Mouse (Mus musculus) limb, embryonic 13.5 days (tissue): Measurements from ENCODE around the gene Mamld1. TPM values are rescaled to one million over a fixed set of nuclear protein-coding genes. Genes with fewer than 3 reads are reported as not detected.

Experiments used
- ATAC-seq: fragments of 200-750 bp; cut with Nextera tagmentation; 2 replicates; pipeline ENCODE4 v1.8.0; 2017; ENCODE audit warnings: low read depth, moderate number of reproducible peaks, moderate TSS enrichment; ENCODE audit not compliant: low FRiP score
- H3K27ac ChIP-seq: fragments of 300-500 bp; sonication (generic); 2 replicates; pipeline ENCODE4 v1.5.1; 2015; ENCODE audit warnings: inconsistent platforms, mild to moderate bottlenecking, moderate library complexity
- H3K27me3 ChIP-seq: fragments of 300-500 bp; sonication (generic); 2 replicates; pipeline ENCODE4 v1.6.1; 2015; ENCODE audit warnings: mild to moderate bottlenecking, inconsistent platforms
- H3K36me3 ChIP-seq: fragments of 300-500 bp; sonication (generic); 2 replicates; pipeline ENCODE4 v1.6.1; 2015; ENCODE audit warnings: inconsistent platforms, mild to moderate bottlenecking, moderate library complexity
- H3K4me1 ChIP-seq: fragments of 300-500 bp; sonication (generic); 2 replicates; pipeline ENCODE4 v1.6.1; 2015; ENCODE audit warnings: inconsistent platforms
- H3K4me2 ChIP-seq: fragments of 300-500 bp; sonication (generic); replicated peaks from 2 replicates; pipeline ENCODE4 v1.6.1; 2015; ENCODE audit warnings: inconsistent platforms, mild to moderate bottlenecking, moderate library complexity
- H3K4me3 ChIP-seq: fragments of 300-500 bp; sonication (generic); 2 replicates; pipeline ENCODE4 v1.5.1; 2015; ENCODE audit warnings: moderate library complexity, mild to moderate bottlenecking, inconsistent platforms
- H3K9ac ChIP-seq: fragments of 300-500 bp; sonication (generic); 2 replicates; pipeline ENCODE4 v1.6.1; 2015; ENCODE audit warnings: mild to moderate bottlenecking, inconsistent platforms
- H3K9me3 ChIP-seq: fragments of 300-500 bp; sonication (generic); 2 replicates; pipeline ENCODE4 v1.6.1; 2016; ENCODE audit warnings: inconsistent platforms
- WGBS: fragments of 180-500 bp; shearing (Covaris S2); methylation state at CpG from one replicate; pipeline ENCODE4 v1.1.7; 2015; 5-methylcytosine and 5-hydroxymethylcytosine counted together
- polyA plus RNA-seq: library from polyadenylated mRNA; unstranded; fragments of >200 nt; fragmentation: Nextera tagmentation; extraction: Ambion mirVana; gene quantifications from 2 replicates; pipeline ENCODE4 v1.2.1, GENCODE M21; 2015

Gene Mamld1
- polyA plus RNA-seq, 1 experiment from 2014 or later: 2.0 TPM

DNA sequence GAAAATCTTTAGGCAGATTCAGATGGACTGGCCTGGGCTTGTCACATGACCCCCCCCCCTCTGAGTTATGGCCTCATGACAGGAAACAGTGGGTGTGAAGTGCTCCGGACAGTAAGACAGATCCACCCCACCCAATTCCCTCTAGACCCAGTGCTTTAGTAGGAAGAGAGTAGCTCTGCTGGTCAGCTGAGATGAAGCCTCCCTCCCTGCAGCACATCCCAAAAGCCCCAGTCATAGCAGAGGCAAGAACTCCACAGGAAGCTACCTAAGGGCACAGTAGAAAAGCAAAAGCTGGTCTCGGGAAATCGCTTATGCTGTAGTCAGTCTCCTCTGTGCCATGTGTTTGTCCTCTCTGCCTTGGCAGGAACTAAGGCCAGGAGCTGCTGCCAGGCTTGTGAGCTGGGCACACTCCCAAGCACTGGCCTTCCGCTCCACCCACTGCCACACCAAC lies 100.5 kb downstream of the Mamld1 start:
- Histone ChIP-seq H3K36me3 (no peaks in the 10 kb centered on the region), H3K27me3 (peaks cover 7% of the 10 kb centered on the region), H3K4me3 (no peak overlapping the region), H3K9me3 (no peaks in the 10 kb centered on the region), H3K9ac (no peak overlapping the region), H3K27ac (no peak overlapping the region), H3K4me1 (no peaks in the 10 kb centered on the region), H3K4me2 (no peak overlapping the region)
- WGBS: 74% methylated on average over 4 of the region's 4 CpGs
- no peak for ATAC-seq

DNA sequence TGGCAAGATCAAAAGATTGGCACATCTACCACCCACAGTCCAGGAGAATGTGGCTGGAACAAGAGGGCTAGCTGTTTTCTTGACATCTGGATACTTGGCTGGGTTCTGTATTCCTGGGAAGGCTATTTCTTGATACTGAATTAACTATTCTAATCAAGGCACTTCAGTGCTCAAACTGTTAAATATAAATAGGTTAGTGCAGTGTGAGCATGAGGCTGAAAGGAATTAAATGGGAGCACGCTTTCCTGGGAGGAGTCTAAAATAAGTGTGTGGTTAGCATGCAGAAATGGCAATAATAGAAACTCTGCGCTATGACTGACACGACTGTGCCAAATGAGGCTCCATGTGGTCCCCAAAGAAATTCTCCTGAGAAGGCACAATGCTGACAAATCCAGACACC lies 131.5 kb downstream of the Mamld1 start:
- Histone ChIP-seq H3K4me2 (no peak overlapping the region), H3K9me3 (no peaks in the 10 kb centered on the region), H3K9ac (no peak overlapping the region), H3K36me3 (no peaks in the 10 kb centered on the region), H3K4me3 (no peak overlapping the region), H3K27ac (no peak overlapping the region), H3K27me3 (no peaks in the 10 kb centered on the region; the same call in 1 of the 2 replicates), H3K4me1 (no peaks in the 10 kb centered on the region)
- ATAC-seq: no peak
- 92% methylated on average over 3 of the region's 3 CpGs for WGBS

DNA sequence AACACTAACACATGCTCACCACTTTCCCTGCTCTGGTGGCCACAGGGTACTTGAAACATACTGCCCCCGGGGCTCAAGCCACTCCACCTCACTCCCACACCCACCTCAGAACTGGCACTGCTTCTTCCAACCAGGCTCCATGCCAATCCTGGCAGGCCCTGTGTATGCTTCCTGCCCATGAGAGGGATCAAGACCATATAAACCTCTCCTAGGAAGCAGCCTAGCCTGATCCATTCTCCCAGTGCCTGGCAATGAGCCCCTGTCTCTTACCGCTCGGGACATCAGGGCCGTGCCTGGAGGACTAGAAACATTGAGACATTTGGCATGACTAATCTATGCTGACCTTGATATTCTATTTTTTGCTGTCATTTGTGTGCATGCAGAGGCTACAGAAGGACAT lies 133.6 kb downstream of the Mamld1 start:
- Histone ChIP-seq H3K4me1 (no peaks in the 10 kb centered on the region), H3K9me3 (no peaks in the 10 kb centered on the region), H3K4me2 (no peak overlapping the region), H3K27ac (no peak overlapping the region), H3K27me3 (no peaks in the 10 kb centered on the region; the same call in 1 of the 2 replicates), H3K9ac (no peak overlapping the region), H3K36me3 (no peaks in the 10 kb centered on the region), H3K4me3 (no peak overlapping the region)
- no peak for ATAC-seq
- 95% methylated on average over 4 of the region's 4 CpGs for WGBS

DNA sequence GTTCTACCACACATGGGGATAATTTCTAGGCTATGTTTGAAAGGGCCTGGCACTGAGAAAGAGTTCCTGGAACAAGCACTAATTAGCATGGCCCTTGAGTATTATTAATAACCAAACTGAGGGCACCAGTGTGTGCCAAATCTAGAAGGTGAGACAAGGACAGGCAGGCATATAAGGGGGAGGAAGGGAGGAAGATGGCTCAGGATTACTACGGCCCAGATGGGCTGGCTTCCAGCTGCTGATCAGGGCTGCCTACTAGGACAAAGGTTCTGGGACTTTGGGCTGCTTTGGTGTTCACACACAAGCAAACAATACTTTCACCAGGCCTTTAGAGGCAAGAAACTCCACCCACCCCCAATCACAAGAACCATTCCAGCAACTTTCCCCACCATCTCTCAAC lies 136.3 kb downstream of the Mamld1 start:
- no peak overlapping the region for H3K4me2 ChIP-seq
- peaks cover 3% of the 10 kb centered on the region; the same call in 1 of the 2 replicates for H3K27me3 ChIP-seq
- H3K9me3 ChIP-seq: no peaks in the 10 kb centered on the region
- no peaks in the 10 kb centered on the region for H3K4me1 ChIP-seq
- H3K36me3 ChIP-seq: no peaks in the 10 kb centered on the region
- H3K9ac ChIP-seq: no peak overlapping the region
- no peak overlapping the region for H3K4me3 ChIP-seq
- no peak overlapping the region for H3K27ac ChIP-seq
- 88% methylated on average over 1 of the region's 1 CpGs for WGBS
- ATAC-seq: no peak

DNA sequence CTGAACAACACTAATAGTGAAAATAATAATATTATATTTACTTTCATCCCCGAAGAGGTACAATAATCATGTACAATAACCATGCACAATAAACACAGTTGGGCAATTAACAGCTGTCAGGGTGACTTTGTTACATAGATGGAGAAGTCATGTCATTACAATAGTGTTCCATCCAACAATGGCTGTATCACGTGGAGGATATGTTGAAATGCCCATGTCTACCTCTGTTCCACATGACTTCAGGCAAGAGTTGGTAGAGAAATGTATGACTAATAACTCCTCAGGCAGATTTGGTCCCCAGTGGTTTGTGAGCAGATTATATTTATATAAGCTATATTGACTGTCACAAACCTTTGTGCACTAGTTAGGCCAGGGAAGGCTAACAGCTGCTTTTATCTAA lies 154.7 kb downstream of the Mamld1 start:
- no peak for ATAC-seq
- H3K36me3 ChIP-seq: no peaks in the 10 kb centered on the region
- H3K27me3 ChIP-seq: no peaks in the 10 kb centered on the region
- no peaks in the 10 kb centered on the region for H3K9me3 ChIP-seq
- no peaks in the 10 kb centered on the region for H3K4me1 ChIP-seq
- WGBS: 84% methylated on average over 2 of the region's 2 CpGs
- no peak overlapping the region for H3K9ac ChIP-seq
- no peak overlapping the region for H3K4me2 ChIP-seq
- H3K4me3 ChIP-seq: no peak overlapping the region
- no peak overlapping the region for H3K27ac ChIP-seq

Other genes starting within 250 kb of the Mamld1 start
- gene Mtm1, start 160.5 kb downstream of the Mamld1 start, polyA plus RNA-seq: 2.9 and 3.4 TPM in 2 replicates